22 mouse cellular contexts compared by ENCODE assay signal in the genomic region with DNA sequence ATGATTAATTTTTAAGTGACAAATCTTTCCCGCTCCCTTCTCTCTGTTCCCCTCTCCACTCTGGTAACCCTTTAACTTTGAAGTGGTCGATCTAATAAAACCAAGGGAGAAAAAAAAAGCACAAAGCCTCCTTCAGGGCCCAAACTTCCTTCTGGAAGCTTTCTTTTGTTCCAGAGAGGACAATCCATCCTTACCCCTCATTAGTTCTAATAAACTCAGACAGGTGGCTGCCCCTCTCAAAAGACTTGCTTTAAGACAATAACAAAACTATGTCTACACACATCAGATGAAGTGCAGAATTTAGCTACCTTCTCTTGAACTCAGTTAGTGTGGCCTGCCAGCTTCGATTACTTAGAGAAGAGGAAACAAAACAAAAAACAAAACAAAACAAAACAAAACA.
"Had no signal": no experiment of that assay in that cellular context is flagged by ENCODE, and none has a peak within 500 bp of the region (broad histone marks: within the 10 kb centered on the region; RNA-seq: fewer than 3 reads in every experiment).

No protein-coding gene starts in this region.

- H3K36me3 ChIP-seq: heart, embryonic 13.5 days; heart, embryonic 15.5 days; hindbrain, embryonic 13.5 days; hindbrain, embryonic 15.5 days; limb, embryonic 13.5 days; limb, embryonic 15.5 days; liver, embryonic 12.5 days had no signal

- ATAC-seq: hindbrain, postnatal 0 days; intestine, embryonic 16.5 days; liver, embryonic 12.5 days had no signal

- H3K27me3 ChIP-seq: heart, embryonic 13.5 days; heart, embryonic 15.5 days; hindbrain, embryonic 13.5 days; hindbrain, embryonic 15.5 days; limb, embryonic 13.5 days; limb, embryonic 15.5 days; liver, embryonic 12.5 days had no signal

- H3K4me3 ChIP-seq: heart, adult 2 months; heart, embryonic 13.5 days; heart, embryonic 15.5 days; hindbrain, embryonic 13.5 days; hindbrain, embryonic 15.5 days; limb, embryonic 13.5 days; limb, embryonic 15.5 days; liver, embryonic 12.5 days had no signal

- H3K9me3 ChIP-seq: heart, embryonic 15.5 days; hindbrain, embryonic 13.5 days; hindbrain, embryonic 15.5 days; limb, embryonic 15.5 days; liver, embryonic 12.5 days had no signal

- H3K9ac ChIP-seq: heart, embryonic 13.5 days; heart, embryonic 15.5 days; hindbrain, embryonic 13.5 days; hindbrain, embryonic 15.5 days; limb, embryonic 13.5 days; limb, embryonic 15.5 days; liver, embryonic 12.5 days; liver, embryonic 14.5 days had no signal

- H3K27ac ChIP-seq: heart, adult 2 months; heart, embryonic 13.5 days; heart, embryonic 15.5 days; hindbrain, embryonic 13.5 days; hindbrain, embryonic 15.5 days; hindbrain, postnatal 0 days; limb, embryonic 13.5 days; limb, embryonic 15.5 days; liver, embryonic 12.5 days; liver, embryonic 14.5 days had no signal

- H3K4me2 ChIP-seq: heart, embryonic 11.5 days; heart, embryonic 13.5 days; heart, embryonic 15.5 days; hindbrain, embryonic 13.5 days; hindbrain, embryonic 15.5 days; limb, embryonic 15.5 days; liver, embryonic 12.5 days had no signal

- H3K4me1 ChIP-seq: heart, embryonic 13.5 days; hindbrain, embryonic 15.5 days; liver, embryonic 12.5 days had no signal

- DNase-seq: gastrocnemius, postnatal 14 days; gastrocnemius, postnatal 36 days; heart, adult 2 months; heart, postnatal 14 days; heart, postnatal 36 days; kidney, adult 11 months; kidney, adult 8-10 months; kidney, postnatal 36 days; layer of hippocampus, adult 9-11 months; layer of hippocampus, postnatal 36 days; left cerebral cortex, postnatal 4 days had no signal
